Mouse (Mus musculus) skeletal muscle tissue, adult 2 months (tissue): Measurements from ENCODE around the gene Foxm1.

Experiments
- DNase-seq: peaks from one replicate; pipeline ENCODE4 v3.0.0-alpha.2; 2012; ENCODE audit warnings: low read depth, low spot score

Gene Foxm1

GRCm38 (mm10) chr6:128424269-128425019 lies 61.7 kb downstream of the Foxm1 start, which contains the start of gene Itfg2:
Gene Itfg2, minus strand, starts transcription at chr6:128424931.
- DNase-seq, result peak; percentile 96

- no peak for DNase-seq
These were observed 62.3 kb downstream of the Foxm1 start for GRCm38 (mm10) chr6:128425046-128425445.
